Mouse (Mus musculus) E14TG2a.4 (cell line): ENCODE data around the gene Dars.

Experiments
- CTCF ChIP-seq: conservative IDR thresholded peaks from 2 replicates; pipeline ENCODE4 v1.5.1; 2014; ENCODE audit warnings: low read length
- NANOG ChIP-seq: IDR thresholded peaks from 2 replicates; pipeline ENCODE4 v1.6.1; 2014; ENCODE audit warnings: borderline replicate concordance, low read length, mixed read lengths

- TF ChIP-seq CTCF: no peak
- no peak for TF ChIP-seq NANOG
Measured at GRCm38 (mm10) chr1:128358916-128359553, 58.1 kb downstream of the Dars start.
